Mouse (Mus musculus) lung, postnatal 4 days (tissue): ENCODE measurements around the gene Theg.

Experiments
- DNase-seq, 2 experiments: peaks; one replicate each; pipeline ENCODE4 v3.0.0; 2021

Theg gene

GRCm38 (mm10) chr10:79554330-79555237 lies 32.5 kb downstream of the Theg start, which contains the start of gene Mier2:
Gene Mier2 (minus strand): TSS chr10:79555199.
- DNase-seq = peak; percentile 84 to 89

- DNase-seq = peak in 1 of 2 experiments; percentile 22
These were observed 33.4 kb downstream of the Theg start for GRCm38 (mm10) chr10:79553691-79554090.

GRCm38 (mm10) chr10:79553176-79553575 lies 34.0 kb downstream of the Theg start:
- DNase-seq = peak in 1 of 2 experiments; percentile 14

DNA sequence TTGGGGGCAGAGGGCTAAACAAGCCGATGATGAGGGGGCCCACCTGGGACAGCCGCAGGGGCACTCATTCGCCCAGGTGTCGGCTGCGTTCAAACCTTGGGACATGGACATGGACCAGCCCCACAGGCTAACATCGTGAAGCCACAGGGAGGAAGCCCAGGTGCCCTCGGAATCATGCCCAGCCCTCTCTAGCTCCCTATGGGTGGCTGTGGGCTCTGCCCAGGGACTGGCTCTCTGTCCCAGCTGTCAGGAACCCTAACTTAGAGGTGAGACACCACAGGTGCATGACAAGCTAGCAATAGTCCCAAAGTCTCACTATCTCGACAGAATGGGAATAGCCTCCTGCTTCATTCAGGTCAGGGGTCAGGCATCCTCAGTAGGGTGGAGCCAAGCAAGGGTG lies 34.6 kb downstream of the Theg start:
- DNase-seq = peak in 1 of 2 experiments; percentile 20

DNA sequence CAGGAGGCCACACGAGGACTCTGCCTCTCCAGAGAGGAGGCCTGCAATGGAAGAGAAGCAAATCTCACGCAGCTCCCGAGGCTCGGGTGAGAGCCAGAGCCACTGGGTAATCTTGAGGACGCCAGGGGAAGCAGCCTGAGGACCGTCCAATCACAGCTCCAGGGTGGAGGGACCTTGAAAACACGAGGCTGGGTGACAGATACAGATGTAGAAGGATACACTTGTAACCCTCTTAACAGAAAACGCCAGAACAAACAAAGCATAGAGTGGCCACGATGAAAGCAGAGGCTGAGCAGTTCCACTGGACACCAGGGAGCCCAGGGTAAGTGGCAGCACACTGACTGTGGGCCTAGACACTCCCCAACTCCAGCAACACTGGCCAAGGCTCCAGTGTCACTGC lies 36.8 kb downstream of the Theg start:
- peak in 1 of 2 experiments; percentile 15 for DNase-seq

GRCm38 (mm10) chr10:79548971-79549723 lies 38.0 kb downstream of the Theg start:
- DNase-seq = peak in 1 of 2 experiments; percentile 19

GRCm38 (mm10) chr10:79548546-79548945 lies 38.6 kb downstream of the Theg start:
- DNase-seq = no peak

DNA sequence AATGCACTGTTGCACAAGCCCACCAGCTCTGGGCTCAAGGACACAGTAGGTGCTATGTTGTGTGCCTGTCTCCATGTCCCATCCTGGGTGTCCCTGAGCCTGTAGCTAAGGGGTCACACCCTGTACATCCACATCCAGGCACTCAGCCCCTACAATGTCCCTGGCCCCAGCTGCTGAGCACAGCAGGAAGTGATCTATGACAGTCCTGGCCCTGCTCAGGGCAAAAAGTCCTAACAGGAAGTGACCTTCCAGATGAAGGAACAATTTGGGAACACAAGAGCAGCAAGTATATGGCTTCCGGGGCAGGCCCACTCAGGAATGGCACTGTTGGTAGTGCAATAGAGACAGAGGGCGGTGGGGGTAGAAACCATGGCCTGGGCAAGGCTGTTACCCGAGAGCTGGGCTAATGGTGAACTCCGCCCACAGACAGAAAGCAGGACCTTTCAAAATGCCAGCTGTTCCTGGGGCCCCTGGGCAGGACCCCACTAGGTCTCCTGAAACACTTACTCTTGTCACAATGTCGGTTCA lies 39.9 kb downstream of the Theg start:
- DNase-seq = peak in 1 of 2 experiments; percentile 27

DNA sequence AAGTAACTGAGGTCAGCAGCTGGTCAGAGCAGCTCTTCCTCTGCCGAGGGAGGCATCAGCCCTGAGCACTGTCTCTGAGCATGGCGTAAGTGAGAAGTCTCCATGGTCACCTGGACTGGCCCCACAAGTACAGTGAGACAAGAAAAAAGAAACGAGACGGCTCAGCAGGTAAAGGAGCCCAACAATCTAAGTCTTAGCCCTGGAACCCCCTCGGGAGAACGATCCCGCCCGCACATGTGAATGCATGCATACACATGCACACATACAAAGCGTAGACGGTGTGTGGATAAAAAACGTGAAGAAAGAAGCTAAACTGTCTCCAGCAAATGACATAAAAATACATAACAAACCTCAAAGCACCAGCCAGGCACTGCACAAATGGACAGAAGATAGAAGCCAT lies 40.6 kb downstream of the Theg start:
- DNase-seq = no peak

DNA sequence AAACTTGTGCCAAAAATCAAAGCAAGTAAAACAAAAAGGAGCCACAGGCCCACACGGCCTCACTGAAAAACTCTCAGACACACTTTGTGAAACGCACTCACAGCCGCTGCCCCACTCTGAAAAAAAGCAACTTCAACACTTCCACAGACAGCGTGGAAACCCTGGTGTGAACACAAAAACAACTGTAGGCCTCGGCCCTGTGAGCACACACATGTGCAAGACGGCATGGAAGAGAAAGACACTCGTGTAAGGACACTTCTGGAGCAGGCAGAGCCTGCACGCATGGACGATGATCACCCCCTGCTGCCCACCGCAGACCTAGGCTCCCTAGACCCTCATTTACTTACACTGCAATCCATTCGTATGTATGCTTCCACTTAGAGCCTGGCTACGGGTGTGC lies 41.2 kb downstream of the Theg start:
- no peak for DNase-seq

GRCm38 (mm10) chr10:79544631-79545030 lies 42.5 kb downstream of the Theg start:
- peak in 1 of 2 experiments; percentile 17 for DNase-seq

GRCm38 (mm10) chr10:79543884-79544597 lies 43.1 kb downstream of the Theg start:
- peak in 1 of 2 experiments; percentile 16 for DNase-seq

DNA sequence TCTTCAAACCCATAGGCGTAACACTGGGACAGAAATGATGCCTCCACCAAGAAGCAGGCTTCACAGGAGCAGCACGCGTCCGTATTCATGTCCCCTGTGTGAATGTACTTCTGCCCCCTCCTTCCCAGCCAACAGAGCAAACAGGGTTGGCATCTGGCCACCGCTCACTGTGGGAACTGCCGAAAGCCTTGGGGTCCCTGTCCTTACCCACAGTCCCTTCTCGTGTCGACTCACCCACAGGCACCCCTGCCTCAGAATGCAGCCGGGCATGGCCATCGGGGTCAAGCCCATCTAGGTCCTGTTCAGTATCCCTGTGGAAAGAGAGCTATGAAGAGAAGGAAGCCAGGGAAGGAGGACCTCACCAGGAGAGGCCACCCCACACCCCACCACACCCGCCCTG lies 45.0 kb downstream of the Theg start:
- DNase-seq = peak in 1 of 2 experiments; percentile 14

DNA sequence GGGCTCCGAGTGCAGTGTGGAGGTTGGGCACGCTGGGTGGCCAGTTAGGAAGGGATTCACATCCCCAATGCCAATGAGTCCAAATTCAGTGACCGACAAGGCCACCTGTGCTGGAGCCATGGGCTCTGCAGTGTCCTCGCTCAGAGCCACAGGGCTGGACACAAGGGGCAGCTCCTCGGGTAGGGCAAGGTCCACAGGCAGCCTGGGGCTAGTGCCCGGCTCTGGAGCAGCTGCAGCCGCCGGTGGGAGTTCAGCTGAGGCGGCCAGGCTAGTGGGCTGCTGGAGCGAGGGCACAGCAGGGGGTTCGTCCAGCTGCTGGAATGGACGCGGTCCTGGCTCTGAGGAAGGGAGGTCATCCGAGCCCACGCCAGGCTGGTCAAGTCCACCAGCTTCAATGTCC lies 45.6 kb downstream of the Theg start:
- DNase-seq = peak in 1 of 2 experiments; percentile 21

GRCm38 (mm10) chr10:79540746-79541145 lies 46.4 kb downstream of the Theg start:
- no peak for DNase-seq

DNA sequence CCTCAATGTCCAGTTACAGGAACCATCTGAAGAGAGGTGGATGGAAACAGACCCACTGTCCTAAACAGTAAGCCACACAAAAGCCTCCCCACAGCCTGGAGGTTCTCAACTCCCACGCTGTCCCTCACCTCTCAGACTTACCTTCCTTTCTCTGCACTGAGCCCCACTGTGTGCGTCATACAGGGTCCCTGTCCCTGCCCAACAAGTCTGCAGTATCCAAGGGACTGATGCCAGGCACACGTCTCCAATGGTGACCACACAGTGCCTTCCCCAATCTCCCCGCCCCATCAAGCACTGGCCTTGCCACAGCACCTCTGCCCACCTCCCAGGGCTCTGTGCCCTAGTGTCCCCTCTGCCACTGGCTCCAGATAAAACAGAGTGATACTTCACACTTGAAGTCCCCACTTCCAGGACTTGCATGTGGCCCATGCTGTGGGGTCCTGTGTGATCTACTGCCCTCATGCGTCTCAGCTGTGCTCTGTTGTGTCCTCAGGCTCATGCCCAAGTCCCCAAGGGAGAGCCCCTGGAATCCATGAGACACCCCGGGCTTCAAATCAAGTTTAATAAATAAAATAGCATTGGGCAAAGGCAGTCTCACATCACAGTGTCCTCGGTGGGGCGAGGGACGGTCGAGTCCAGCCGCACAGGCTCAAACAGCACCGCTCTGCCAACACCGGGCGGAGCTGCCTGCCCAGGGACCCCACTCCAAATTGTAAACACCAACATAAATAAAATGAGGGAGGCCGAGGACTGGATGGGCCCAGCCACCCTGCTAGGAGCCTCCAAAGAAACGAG lies 47.2 kb downstream of the Theg start:
- DNase-seq = peak in 1 of 2 experiments; percentile 20

GRCm38 (mm10) chr10:79538873-79539272 lies 48.3 kb downstream of the Theg start:
- DNase-seq = peak; percentile 26 to 27

- peak in 1 of 2 experiments; percentile 17 for DNase-seq
These were observed 48.8 kb downstream of the Theg start for GRCm38 (mm10) chr10:79538323-79538722.

- peak in 1 of 2 experiments; percentile 2 for DNase-seq
These were observed 49.4 kb downstream of the Theg start for GRCm38 (mm10) chr10:79537781-79538180.

DNA sequence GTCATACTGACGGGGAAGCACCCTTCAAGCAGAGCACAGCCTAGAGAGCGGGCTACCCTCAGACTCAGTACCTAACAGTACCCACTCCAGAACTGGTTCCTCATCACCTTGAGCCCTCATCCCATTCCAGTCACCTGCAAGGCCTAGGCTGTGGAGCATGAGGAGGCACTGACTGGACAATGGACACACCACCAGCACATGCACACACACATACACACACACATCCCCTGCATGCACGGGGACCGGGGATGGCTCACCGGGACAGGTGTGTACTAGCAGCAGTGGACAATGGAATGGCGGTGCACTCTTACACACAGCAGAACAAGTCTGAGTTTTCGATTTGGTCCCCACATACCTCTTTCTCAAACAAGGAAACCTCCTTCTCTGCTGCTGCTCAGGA lies 49.9 kb downstream of the Theg start:
- DNase-seq = peak; percentile 3 to 6

- DNase-seq = peak in 1 of 2 experiments; percentile 6
These were observed 50.6 kb downstream of the Theg start for GRCm38 (mm10) chr10:79536461-79537080.
